Mouse (Mus musculus): ENCODE measurements at regions not wholly inside any gene's neighbourhood (a gene's known extent, or its start where the extent isn't known, plus 50 kb on each side); places are given as distances from the start of the nearest gene placed in this dataset.

- TF ChIP-seq POLR2A (IDR thresholded peaks at IDR 0.05; ENCODE audit: insufficient read depth, low read length): no peak
- no peak for TF ChIP-seq CTCF (IDR thresholded peaks at IDR 0.05; ENCODE audit: low read depth, low read length)
Measured at GRCm38 (mm10) chr1:72764522-72764921, 53.4 kb downstream of the Rpl37a start.

Data from ES-Bruce4 (cell line).